Mouse (Mus musculus) hindbrain, embryonic 14.5 days (tissue): Measurements from ENCODE around the gene Nck1. TPM values are rescaled to one million over a fixed set of nuclear protein-coding genes. Genes with fewer than 3 reads are reported as not detected.

Experiments used
- ATAC-seq: fragments of 200-750 bp; cut with Nextera tagmentation; 2 replicates; pipeline ENCODE4 v1.8.0; 2017; ENCODE audit warnings: moderate number of reproducible peaks, mild to moderate bottlenecking, moderate TSS enrichment, moderate library complexity; ENCODE audit not compliant: low FRiP score
- DNase-seq: peaks from one replicate; pipeline ENCODE4 v3.0.0-alpha.2; 2015; ENCODE audit warnings: low spot score
- H3K27ac ChIP-seq: fragments of 300-500 bp; sonication (generic); 2 replicates; pipeline ENCODE4 v1.5.1; 2014; ENCODE audit warnings: mild to moderate bottlenecking, moderate library complexity
- H3K27me3 ChIP-seq: fragments of 300-500 bp; sonication (generic); 2 replicates; pipeline ENCODE4 v1.6.1; 2014; ENCODE audit warnings: mild to moderate bottlenecking, low read length, mixed read lengths; ENCODE audit not compliant: control insufficient read depth, insufficient read depth
- H3K36me3 ChIP-seq: fragments of 300-500 bp; sonication (generic); replicated peaks from 2 replicates; pipeline ENCODE4 v1.6.1; 2014; ENCODE audit not compliant: control insufficient read depth, insufficient read depth
- H3K4me1 ChIP-seq: fragments of 300-500 bp; sonication (generic); replicated peaks from 2 replicates; pipeline ENCODE4 v1.6.1; 2014; ENCODE audit warnings: antibody characterized with exemption, low read length, mixed read lengths; ENCODE audit not compliant: control insufficient read depth, insufficient read depth
- H3K4me2 ChIP-seq: fragments of 300-500 bp; sonication (generic); replicated peaks from 2 replicates; pipeline ENCODE4 v1.6.1; 2014; ENCODE audit warnings: mild to moderate bottlenecking, moderate library complexity
- H3K4me3 ChIP-seq: fragments of 300-500 bp; sonication (generic); replicated peaks from 2 replicates; pipeline ENCODE4 v1.5.1; 2014; ENCODE audit warnings: mild to moderate bottlenecking, low read length
- H3K9ac ChIP-seq: fragments of 300-500 bp; sonication (generic); 2 replicates; pipeline ENCODE4 v1.6.1; 2014
- H3K9me3 ChIP-seq: fragments of 300-500 bp; sonication (generic); 2 replicates; pipeline ENCODE4 v1.6.1; 2016; ENCODE audit warnings: low read length; ENCODE audit not compliant: control insufficient read depth
- WGBS: fragments of 180-500 bp; shearing (Covaris S2); extraction: QIAGEN DNeasy Blood & Tissue Kit; methylation state at CpG from one replicate; pipeline ENCODE4 v1.1.7; 2014; 5-methylcytosine and 5-hydroxymethylcytosine counted together
- polyA plus RNA-seq: library from polyadenylated mRNA; unstranded; fragments of >200 nt; fragmentation: Nextera tagmentation; extraction: Ambion mirVana; gene quantifications from 2 replicates; pipeline ENCODE4 v1.2.1, GENCODE M21; 2014

Gene Nck1
- polyA plus RNA-seq, 1 experiment from 2014 or later, result 59.6 TPM

GRCm38 (mm10) chr9:100481626-100482025, 64.3 kb downstream of the Nck1 start:
- Histone ChIP-seq H3K4me1 (no peaks in the 10 kb centered on the region), H3K36me3 (no peaks in the 10 kb centered on the region), H3K27me3 (no peaks in the 10 kb centered on the region), H3K9ac (no peak overlapping the region), H3K9me3 (peaks cover 11% of the 10 kb centered on the region; the same call in 1 of the 2 replicates), H3K27ac (0 out of 2 replicates have a peak overlapping the region, but pooled peaks have one; percentile 9), H3K4me2 (no peak overlapping the region), H3K4me3 (no peak overlapping the region)
- 76% methylated on average over 6 of the region's 6 CpGs for WGBS
- ATAC-seq, result no peak
- no peak for DNase-seq

DNA sequence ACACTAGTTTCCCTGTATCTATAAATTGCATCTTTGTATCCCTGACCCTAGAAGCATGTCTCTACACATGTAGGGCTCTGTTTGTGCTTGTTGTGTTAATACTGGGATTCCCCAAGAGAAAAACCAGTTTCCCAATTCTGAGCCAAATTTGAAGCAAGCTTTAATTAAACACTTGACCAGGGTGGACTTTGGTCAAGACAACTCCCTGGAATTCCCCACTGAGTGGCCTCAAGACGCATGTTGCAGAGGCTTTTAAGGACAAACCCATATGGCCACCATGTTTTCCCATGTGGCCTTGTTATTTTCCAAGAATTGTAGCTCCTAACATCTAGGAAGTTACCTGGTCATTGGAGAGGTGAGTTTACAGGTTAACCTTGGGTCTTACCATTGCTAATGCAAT, 71.9 kb downstream of the Nck1 start:
- no peaks in the 10 kb centered on the region for H3K36me3 ChIP-seq
- ATAC-seq, result no peak
- WGBS, result 93% methylated on average over 1 of the region's 1 CpGs

GRCm38 (mm10) chr9:100473361-100473760, 72.6 kb downstream of the Nck1 start:
- peaks cover 14% of the 10 kb centered on the region; the same call in 1 of the 2 replicates for H3K9me3 ChIP-seq
- ATAC-seq (no peak), DNase-seq (no peak)
- no peak overlapping the region for H3K4me3 ChIP-seq
- 0 out of 2 replicates have a peak, but pooled peaks cover 3% of the 10 kb centered on the region for H3K4me1 ChIP-seq
- no peaks in the 10 kb centered on the region for H3K27me3 ChIP-seq
- H3K27ac ChIP-seq, result no peak overlapping the region
- H3K36me3 ChIP-seq, result no peaks in the 10 kb centered on the region
- no peak overlapping the region for H3K4me2 ChIP-seq
- WGBS, result 86% methylated on average over 6 of the region's 6 CpGs
- H3K9ac ChIP-seq, result no peak overlapping the region

More for the DNA sequence above, 71.9 kb downstream of the Nck1 start:
- no peak overlapping the region for H3K4me2 ChIP-seq
- H3K9me3 ChIP-seq, result peaks cover 14% of the 10 kb centered on the region; the same call in 1 of the 2 replicates
- H3K9ac ChIP-seq, result no peak overlapping the region
- H3K27ac ChIP-seq, result no peak overlapping the region
- DNase-seq, result no peak
- H3K4me3 ChIP-seq, result no peak overlapping the region
- 0 out of 2 replicates have a peak, but pooled peaks cover 3% of the 10 kb centered on the region for H3K4me1 ChIP-seq
- H3K27me3 ChIP-seq, result no peaks in the 10 kb centered on the region

DNA sequence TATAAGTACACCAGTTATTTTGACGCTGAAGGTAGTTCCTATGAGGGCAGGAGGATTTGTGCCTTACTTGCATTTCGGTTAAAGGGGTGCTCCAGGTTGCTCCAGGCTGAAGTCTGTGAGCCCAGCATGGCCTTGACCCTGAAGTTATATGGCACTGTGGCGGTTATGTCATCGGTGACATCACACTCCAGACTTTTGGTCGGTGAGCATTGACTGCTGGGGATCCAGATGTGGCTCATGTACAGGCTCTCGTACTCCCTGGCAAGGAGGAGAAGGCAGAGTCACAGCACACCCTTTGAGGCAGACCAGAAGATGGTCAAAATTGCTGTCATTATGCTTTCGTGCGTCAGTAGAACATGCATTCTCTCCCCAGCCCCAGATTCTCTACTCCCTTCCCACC, 73.0 kb downstream of the Nck1 start:
- Histone ChIP-seq H3K27ac (no peak overlapping the region), H3K4me1 (0 out of 2 replicates have a peak, but pooled peaks cover 3% of the 10 kb centered on the region), H3K36me3 (no peaks in the 10 kb centered on the region), H3K4me3 (no peak overlapping the region), H3K9ac (no peak overlapping the region), H3K27me3 (no peaks in the 10 kb centered on the region), H3K4me2 (no peak overlapping the region), H3K9me3 (peaks cover 14% of the 10 kb centered on the region; the same call in 1 of the 2 replicates)
- no peak for DNase-seq
- WGBS, result 96% methylated on average over 8 of the region's 8 CpGs
- ATAC-seq, result no peak

GRCm38 (mm10) chr9:100471605-100471953, 74.4 kb downstream of the Nck1 start:
- no peak for ATAC-seq

GRCm38 (mm10) chr9:100470936-100471604, 74.9 kb downstream of the Nck1 start:
- DNase-seq, result peak; percentile 28
- Histone ChIP-seq H3K4me3 (no peak overlapping the region), H3K4me1 (0 out of 2 replicates have a peak, but pooled peaks cover 3% of the 10 kb centered on the region), H3K27ac (no peak overlapping the region), H3K36me3 (no peaks in the 10 kb centered on the region), H3K27me3 (no peaks in the 10 kb centered on the region), H3K4me2 (no peak overlapping the region), H3K9ac (no peak overlapping the region), H3K9me3 (no peaks in the 10 kb centered on the region)
- no peak for ATAC-seq
- WGBS, result 63% methylated on average over 8 of the region's 8 CpGs

More at GRCm38 (mm10) chr9:100471605-100471953, 74.4 kb downstream of the Nck1 start:
- Histone ChIP-seq H3K9me3 (0 out of 2 replicates have a peak, but pooled peaks cover 3% of the 10 kb centered on the region), H3K27me3 (no peaks in the 10 kb centered on the region), H3K27ac (no peak overlapping the region), H3K9ac (no peak overlapping the region), H3K4me1 (0 out of 2 replicates have a peak, but pooled peaks cover 3% of the 10 kb centered on the region), H3K36me3 (no peaks in the 10 kb centered on the region), H3K4me2 (no peak overlapping the region), H3K4me3 (no peak overlapping the region)
- DNase-seq, result no peak
- WGBS, result 85% methylated on average over 4 of the region's 4 CpGs

- Histone ChIP-seq H3K9ac (no peak overlapping the region), H3K4me2 (no peak overlapping the region), H3K4me3 (no peak overlapping the region), H3K27ac (no peak overlapping the region), H3K4me1 (0 out of 2 replicates have a peak, but pooled peaks cover 3% of the 10 kb centered on the region), H3K36me3 (no peaks in the 10 kb centered on the region), H3K27me3 (no peaks in the 10 kb centered on the region), H3K9me3 (no peaks in the 10 kb centered on the region)
- 73% methylated on average over 1 of the region's 1 CpGs for WGBS
- DNase-seq (no peak), ATAC-seq (no peak)
Measured at GRCm38 (mm10) chr9:100470228-100470627, 75.7 kb downstream of the Nck1 start.

DNA sequence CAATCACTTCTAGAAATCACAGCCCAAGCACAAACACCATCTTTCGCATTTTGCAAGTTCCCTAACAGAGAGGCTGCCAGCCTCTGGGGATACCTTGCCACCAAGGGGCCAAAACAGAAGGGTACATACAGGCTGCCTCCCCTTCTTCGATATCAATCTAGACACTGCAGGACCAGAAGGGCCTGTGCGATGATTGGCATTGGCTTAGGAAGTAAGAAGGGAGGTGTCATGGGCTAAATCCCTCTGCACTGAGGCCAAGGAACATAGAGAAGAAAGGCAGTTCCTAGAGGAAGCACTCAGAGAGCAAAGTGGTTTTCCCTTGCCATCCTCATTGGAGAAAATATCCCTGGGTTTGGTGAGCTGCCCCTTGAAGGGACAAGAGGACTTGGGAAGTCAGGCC, 76.3 kb downstream of the Nck1 start:
- Histone ChIP-seq H3K4me3 (no peak overlapping the region), H3K27me3 (no peaks in the 10 kb centered on the region), H3K9ac (no peak overlapping the region), H3K4me2 (no peak overlapping the region), H3K9me3 (no peaks in the 10 kb centered on the region), H3K36me3 (no peaks in the 10 kb centered on the region), H3K27ac (no peak overlapping the region), H3K4me1 (0 out of 2 replicates have a peak, but pooled peaks cover 3% of the 10 kb centered on the region)
- no peak for DNase-seq
- no peak for ATAC-seq
- 91% methylated on average over 3 of the region's 3 CpGs for WGBS

DNA sequence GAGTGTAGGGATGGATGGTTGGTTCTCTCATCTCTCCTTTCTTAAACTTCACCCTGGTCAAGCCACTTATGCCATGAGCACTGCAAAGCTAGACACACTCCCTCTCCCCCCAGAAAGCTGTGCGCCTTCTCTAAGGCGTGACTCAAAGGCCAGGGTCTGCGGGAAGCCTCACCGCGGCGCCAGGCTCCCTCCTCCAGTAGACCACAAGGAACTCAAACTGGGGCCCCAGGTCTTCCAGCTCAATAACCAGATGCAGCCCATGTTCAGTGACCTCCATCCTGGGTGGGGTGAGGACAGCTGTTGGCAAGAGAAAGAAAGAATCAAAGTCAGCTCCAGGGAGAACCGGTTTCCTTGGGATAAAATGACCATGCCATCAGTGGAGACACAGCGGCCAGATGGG, 77.8 kb downstream of the Nck1 start:
- no peak overlapping the region for H3K27ac ChIP-seq
- H3K4me2 ChIP-seq, result no peak overlapping the region
- H3K36me3 ChIP-seq, result no peaks in the 10 kb centered on the region
- ATAC-seq (no peak), DNase-seq (no peak)
- WGBS, result 95% methylated on average over 8 of the region's 8 CpGs
- no peaks in the 10 kb centered on the region for H3K27me3 ChIP-seq
- H3K9ac ChIP-seq, result no peak overlapping the region
- no peak overlapping the region for H3K4me3 ChIP-seq
- H3K4me1 ChIP-seq, result 0 out of 2 replicates have a peak, but pooled peaks cover 3% of the 10 kb centered on the region
- no peaks in the 10 kb centered on the region for H3K9me3 ChIP-seq
